Mouse (Mus musculus): Measurements from ENCODE around the gene Ssh1. TPM values are rescaled to one million over a fixed set of nuclear protein-coding genes. Genes with fewer than 3 reads are reported as not detected.

The Ssh1 gene
- polyA plus RNA-seq, 1 experiment from 2014 or later, result 5.1 TPM

GRCm38 (mm10) chr5:113955281-113955680 lies 38.4 kb downstream of the Ssh1 start:
- Histone ChIP-seq H3K4me3 (ENCODE audit: low read depth, low read length) (no peak overlapping the region), H3K27ac (ENCODE audit: low read depth, low read length) (no peak overlapping the region), H3K9ac (ENCODE audit: low read depth, low read length) (no peak overlapping the region), H3K36me3 (ENCODE audit: control insufficient read depth, insufficient read depth) (peaks cover 50% of the 10 kb centered on the region), H3K4me1 (replicated peaks; ENCODE audit: control insufficient read depth, insufficient read depth, low read length) (no peaks in the 10 kb centered on the region), H3K4me2 (replicated peaks; ENCODE audit: low read depth) (no peak overlapping the region), H3K27me3 (replicated peaks; ENCODE audit: control insufficient read depth, insufficient read depth, low read length) (no peaks in the 10 kb centered on the region), H3K9me3 (ENCODE audit: control insufficient read depth) (no peaks in the 10 kb centered on the region)
- no peak for TF ChIP-seq CTCF (IDR thresholded peaks at IDR 0.05; ENCODE audit: low read depth)
- ATAC-seq, result no peak
- 85% methylated on average over 5 of the region's 5 CpGs for WGBS

GRCm38 (mm10) chr5:113954421-113954820 lies 39.3 kb downstream of the Ssh1 start:
- Histone ChIP-seq H3K9me3 (ENCODE audit: control insufficient read depth) (no peaks in the 10 kb centered on the region), H3K4me2 (replicated peaks; ENCODE audit: low read depth) (no peak overlapping the region), H3K4me3 (ENCODE audit: low read depth, low read length) (no peak overlapping the region), H3K27me3 (replicated peaks; ENCODE audit: control insufficient read depth, insufficient read depth, low read length) (no peaks in the 10 kb centered on the region), H3K36me3 (ENCODE audit: control insufficient read depth, insufficient read depth) (peaks cover 59% of the 10 kb centered on the region), H3K4me1 (replicated peaks; ENCODE audit: control insufficient read depth, insufficient read depth, low read length) (no peaks in the 10 kb centered on the region), H3K9ac (ENCODE audit: low read depth, low read length) (no peak overlapping the region), H3K27ac (ENCODE audit: low read depth, low read length) (no peak overlapping the region)
- WGBS, result 11% methylated on average over 7 of the region's 7 CpGs
- TF ChIP-seq CTCF (IDR thresholded peaks at IDR 0.05; ENCODE audit: low read depth), result peak; percentile 98
- peak; percentile 34; the same call in 1 of the 2 replicates for ATAC-seq

GRCm38 (mm10) chr5:113952519-113952918 lies 41.2 kb downstream of the Ssh1 start:
- no peaks in the 10 kb centered on the region for H3K4me1 ChIP-seq (replicated peaks; ENCODE audit: control insufficient read depth, insufficient read depth, low read length)
- WGBS, result 72% methylated on average over 10 of the region's 10 CpGs
- no peak overlapping the region for H3K9ac ChIP-seq (ENCODE audit: low read depth, low read length)
- ATAC-seq, result no peak
- no peak overlapping the region for H3K4me3 ChIP-seq (ENCODE audit: low read depth, low read length)
- no peaks in the 10 kb centered on the region for H3K9me3 ChIP-seq (ENCODE audit: control insufficient read depth)
- H3K27me3 ChIP-seq (replicated peaks; ENCODE audit: control insufficient read depth, insufficient read depth, low read length), result no peaks in the 10 kb centered on the region
- TF ChIP-seq CTCF (IDR thresholded peaks at IDR 0.05; ENCODE audit: low read depth), result no peak
- peaks cover 63% of the 10 kb centered on the region for H3K36me3 ChIP-seq (ENCODE audit: control insufficient read depth, insufficient read depth)
- H3K4me2 ChIP-seq (replicated peaks; ENCODE audit: low read depth), result no peak overlapping the region
- H3K27ac ChIP-seq (ENCODE audit: low read depth, low read length), result no peak overlapping the region

DNA sequence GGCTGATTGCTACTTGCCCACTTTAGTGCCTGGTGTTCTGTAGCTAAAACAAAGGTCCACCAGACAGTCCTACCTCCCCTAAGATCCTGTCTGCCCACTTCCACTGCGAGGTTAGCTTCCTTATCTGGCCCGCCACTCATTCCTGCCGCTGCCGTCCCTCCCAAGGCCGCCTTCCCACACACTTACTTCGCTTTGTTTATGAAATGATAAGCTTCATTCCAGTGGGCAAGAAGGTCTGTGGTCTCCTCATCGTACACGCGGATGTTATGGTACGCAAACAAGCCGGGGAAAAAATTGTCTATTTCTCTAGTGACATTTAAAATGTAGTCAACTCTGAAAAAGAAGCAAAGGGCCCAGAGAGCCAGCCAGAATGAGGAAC lies 42.0 kb downstream of the Ssh1 start:
- Histone ChIP-seq H3K27ac (ENCODE audit: low read depth, low read length) (no peak overlapping the region; the same call in 1 of the 2 replicates), H3K9ac (ENCODE audit: low read depth, low read length) (no peak overlapping the region), H3K27me3 (replicated peaks; ENCODE audit: control insufficient read depth, insufficient read depth, low read length) (no peaks in the 10 kb centered on the region), H3K9me3 (ENCODE audit: control insufficient read depth) (no peaks in the 10 kb centered on the region), H3K4me1 (replicated peaks; ENCODE audit: control insufficient read depth, insufficient read depth, low read length) (no peaks in the 10 kb centered on the region), H3K4me2 (replicated peaks; ENCODE audit: low read depth) (no peak overlapping the region), H3K4me3 (ENCODE audit: low read depth, low read length) (no peak overlapping the region), H3K36me3 (ENCODE audit: control insufficient read depth, insufficient read depth) (peaks cover 67% of the 10 kb centered on the region)
- TF ChIP-seq CTCF (IDR thresholded peaks at IDR 0.05; ENCODE audit: low read depth), result no peak
- 52% methylated on average over 11 of the region's 11 CpGs for WGBS
- ATAC-seq, result no peak

GRCm38 (mm10) chr5:113950786-113951692 lies 42.7 kb downstream of the Ssh1 start:
- Histone ChIP-seq H3K36me3 (ENCODE audit: control insufficient read depth, insufficient read depth) (peaks cover 73% of the 10 kb centered on the region), H3K27me3 (replicated peaks; ENCODE audit: control insufficient read depth, insufficient read depth, low read length) (no peaks in the 10 kb centered on the region), H3K9me3 (ENCODE audit: control insufficient read depth) (no peaks in the 10 kb centered on the region), H3K4me2 (replicated peaks; ENCODE audit: low read depth) (no peak overlapping the region), H3K4me3 (ENCODE audit: low read depth, low read length) (no peak overlapping the region), H3K4me1 (replicated peaks; ENCODE audit: control insufficient read depth, insufficient read depth, low read length) (no peaks in the 10 kb centered on the region), H3K9ac (ENCODE audit: low read depth, low read length) (no peak overlapping the region), H3K27ac (ENCODE audit: low read depth, low read length) (no peak overlapping the region; the same call in 1 of the 2 replicates)
- WGBS, result 81% methylated on average over 19 of the region's 19 CpGs
- ATAC-seq, result no peak
- no peak for TF ChIP-seq CTCF (IDR thresholded peaks at IDR 0.05; ENCODE audit: low read depth)

DNA sequence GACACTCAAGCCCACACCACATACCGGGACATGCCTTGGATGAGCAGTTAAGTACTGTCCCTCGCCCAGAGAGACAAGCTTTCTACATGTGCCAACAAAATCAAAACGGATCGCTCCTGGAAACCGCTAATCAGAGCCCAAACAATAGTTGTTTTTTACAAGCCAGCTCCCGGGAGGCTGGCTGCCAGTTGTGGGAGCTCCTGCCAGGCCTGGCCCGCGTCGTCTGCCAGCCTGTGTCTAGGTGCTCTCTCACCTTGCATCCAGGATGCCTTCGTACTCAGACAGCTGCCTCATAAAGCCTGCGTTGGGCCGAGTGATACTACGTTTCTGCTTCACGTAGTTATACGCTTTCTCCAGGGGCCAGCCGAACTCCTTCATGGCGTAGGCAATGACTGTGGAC lies 43.6 kb downstream of the Ssh1 start:
- Histone ChIP-seq H3K4me2 (replicated peaks; ENCODE audit: low read depth) (no peak overlapping the region), H3K4me1 (replicated peaks; ENCODE audit: control insufficient read depth, insufficient read depth, low read length) (no peaks in the 10 kb centered on the region), H3K9ac (ENCODE audit: low read depth, low read length) (no peak overlapping the region), H3K27me3 (replicated peaks; ENCODE audit: control insufficient read depth, insufficient read depth, low read length) (no peaks in the 10 kb centered on the region), H3K27ac (ENCODE audit: low read depth, low read length) (no peak overlapping the region), H3K9me3 (ENCODE audit: control insufficient read depth) (no peaks in the 10 kb centered on the region), H3K36me3 (ENCODE audit: control insufficient read depth, insufficient read depth) (peaks cover 75% of the 10 kb centered on the region), H3K4me3 (ENCODE audit: low read depth, low read length) (no peak overlapping the region)
- no peak for ATAC-seq
- no peak for TF ChIP-seq CTCF (IDR thresholded peaks at IDR 0.05; ENCODE audit: low read depth)
- WGBS, result 91% methylated on average over 17 of the region's 17 CpGs
